Mouse (Mus musculus): ENCODE results near the gene Nutf2.

GRCm38 (mm10) chr8:105893339-105893738, 33.0 kb downstream of the Nutf2 start, which contains the start of gene Nrn1l:
- no peak for TF ChIP-seq CHD2 (IDR thresholded peaks at IDR 0.05; ENCODE audit: low read depth, low read length)
- TF ChIP-seq ZC3H11A (IDR thresholded peaks at IDR 0.05; ENCODE audit: borderline replicate concordance, low read depth, low read length): no peak

All from ES-E14 (cell line).